Mouse (Mus musculus) neutrophil, adult 5-6 weeks (primary cell): ENCODE results near the gene Fhl2. TPM values are rescaled to one million over a fixed set of nuclear protein-coding genes. Genes with fewer than 3 reads are reported as not detected.

Experiments used
- ATAC-seq: fragments of 151-379, 151-347 bp; 2 replicates; pipeline ENCODE4 v1.8.0; 2017; ENCODE audit warnings: mild to moderate bottlenecking, moderate TSS enrichment; ENCODE audit not compliant: insufficient number of reproducible peaks, poor library complexity, low FRiP score, severe bottlenecking; ENCODE audit errors: extremely low read depth
- total RNA-seq: library from RNA; stranded (forward); fragments of 200-1000 nt; gene quantifications from 2 replicates; pipeline ENCODE4 v1.2.3, GENCODE M21; 2017

The Fhl2 gene
- total RNA-seq, 1 experiment from 2014 or later = 0.47 TPM

GRCm38 (mm10) chr1:43130219-43130981 is 66.4 kb downstream of the Fhl2 start:
- no peak for ATAC-seq

DNA sequence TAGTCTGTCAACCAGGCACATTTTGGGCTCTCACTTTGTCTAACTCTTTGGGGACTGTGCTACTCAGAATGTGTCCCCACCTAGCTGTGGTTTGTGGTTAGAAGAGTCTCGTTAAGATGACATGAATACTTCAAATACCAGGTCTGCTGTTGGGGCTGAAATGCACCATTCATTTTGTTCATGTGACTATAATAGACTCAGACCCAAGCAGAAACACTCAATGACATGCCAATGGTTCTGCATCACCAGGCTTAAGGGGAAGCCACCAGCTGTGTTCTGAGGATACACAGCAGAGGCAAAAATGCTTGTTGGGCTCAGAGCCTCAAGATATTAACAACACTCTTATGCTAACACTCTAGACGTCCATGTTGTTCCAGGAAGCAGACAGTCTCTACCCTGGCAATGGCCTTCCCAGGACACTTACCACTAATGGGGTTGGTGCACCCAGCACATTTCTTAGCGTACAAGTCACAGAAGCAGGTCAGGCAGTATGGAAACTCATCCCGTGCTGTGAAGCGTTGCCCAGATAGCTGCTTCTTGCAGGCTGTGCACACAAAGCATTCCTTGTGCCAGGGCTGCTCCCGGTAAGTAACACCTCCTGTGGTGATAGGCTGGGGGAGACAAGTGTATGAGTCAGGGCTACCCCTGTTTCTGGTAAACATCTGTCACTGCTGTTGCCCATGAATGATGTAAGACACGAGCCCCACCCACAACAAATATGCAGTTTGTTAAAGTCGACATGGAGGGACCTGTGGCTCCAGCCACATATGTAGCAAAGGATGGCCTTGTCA is 68.8 kb downstream of the Fhl2 start:
- ATAC-seq = no peak

DNA sequence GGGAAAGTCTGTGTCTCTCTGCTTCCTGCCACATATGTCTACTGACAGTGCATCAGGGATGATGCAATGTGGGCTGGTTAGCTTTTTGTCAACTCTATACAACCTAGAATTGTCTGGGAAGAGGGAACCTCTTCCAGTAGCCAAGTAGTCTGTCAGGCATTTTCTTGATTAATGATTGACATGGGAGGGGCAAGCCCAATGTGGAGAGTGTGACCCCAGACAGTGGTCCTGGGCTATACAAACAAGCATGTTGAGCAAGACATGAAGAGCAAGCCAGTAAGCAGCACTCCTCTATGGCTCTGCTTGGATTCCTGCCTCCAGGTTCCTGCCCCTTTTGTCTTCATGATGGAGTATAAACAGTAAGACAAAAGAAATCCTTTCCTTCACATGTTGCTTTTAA is 69.6 kb downstream of the Fhl2 start:
- ATAC-seq = no peak

- no peak for ATAC-seq
Measured at GRCm38 (mm10) chr1:43124726-43125125, 72.1 kb downstream of the Fhl2 start.

- ATAC-seq = no peak
Measured at GRCm38 (mm10) chr1:43122616-43123015, 74.2 kb downstream of the Fhl2 start.

DNA sequence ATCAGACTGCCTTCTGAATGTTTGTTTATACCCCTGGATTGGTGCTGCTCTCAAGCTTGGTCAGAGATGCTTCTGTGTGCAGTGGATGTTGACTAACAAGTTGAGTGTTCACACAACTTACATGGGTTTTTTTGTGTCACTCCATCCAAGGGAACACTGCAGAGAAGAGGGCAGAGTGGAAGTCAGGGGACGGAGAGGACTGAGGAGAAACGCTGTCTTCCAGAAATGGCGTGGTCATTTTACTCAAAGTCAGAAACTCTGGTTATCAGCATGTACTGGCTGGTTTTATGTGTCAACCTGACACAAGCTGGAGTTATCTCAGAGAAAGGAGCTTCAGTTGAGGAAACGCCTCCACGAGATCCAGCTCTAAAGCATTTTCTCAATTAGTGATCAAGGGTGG is 75.8 kb downstream of the Fhl2 start:
- no peak for ATAC-seq

- no peak for ATAC-seq
Measured at GRCm38 (mm10) chr1:43117435-43117834, 79.3 kb downstream of the Fhl2 start.

GRCm38 (mm10) chr1:43112882-43113281 is 83.9 kb downstream of the Fhl2 start:
- ATAC-seq = 0 out of 2 replicates have a peak, but pooled peaks have one; percentile 19

DNA sequence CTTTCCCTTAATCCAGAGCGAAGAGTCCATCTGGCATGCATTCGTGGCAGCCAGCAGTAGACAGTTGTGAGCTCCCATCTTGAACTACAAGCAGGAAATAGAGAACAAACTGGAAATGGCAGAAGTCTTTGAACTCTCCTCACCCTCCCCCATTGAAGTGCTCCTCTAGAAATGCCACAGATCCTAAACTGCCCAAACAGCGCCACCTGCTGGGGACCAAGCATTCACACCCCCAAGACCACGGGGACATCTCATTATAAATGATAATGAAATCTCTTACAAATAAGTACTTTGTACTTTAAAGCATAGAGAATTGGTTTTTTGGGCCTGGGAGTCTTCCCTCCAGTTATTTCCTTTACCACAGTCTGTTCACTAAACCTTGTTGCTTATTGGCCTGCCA is 86.2 kb downstream of the Fhl2 start:
- ATAC-seq = peak; percentile 80

- ATAC-seq = no peak
Measured at GRCm38 (mm10) chr1:43108729-43109128, 88.1 kb downstream of the Fhl2 start.

DNA sequence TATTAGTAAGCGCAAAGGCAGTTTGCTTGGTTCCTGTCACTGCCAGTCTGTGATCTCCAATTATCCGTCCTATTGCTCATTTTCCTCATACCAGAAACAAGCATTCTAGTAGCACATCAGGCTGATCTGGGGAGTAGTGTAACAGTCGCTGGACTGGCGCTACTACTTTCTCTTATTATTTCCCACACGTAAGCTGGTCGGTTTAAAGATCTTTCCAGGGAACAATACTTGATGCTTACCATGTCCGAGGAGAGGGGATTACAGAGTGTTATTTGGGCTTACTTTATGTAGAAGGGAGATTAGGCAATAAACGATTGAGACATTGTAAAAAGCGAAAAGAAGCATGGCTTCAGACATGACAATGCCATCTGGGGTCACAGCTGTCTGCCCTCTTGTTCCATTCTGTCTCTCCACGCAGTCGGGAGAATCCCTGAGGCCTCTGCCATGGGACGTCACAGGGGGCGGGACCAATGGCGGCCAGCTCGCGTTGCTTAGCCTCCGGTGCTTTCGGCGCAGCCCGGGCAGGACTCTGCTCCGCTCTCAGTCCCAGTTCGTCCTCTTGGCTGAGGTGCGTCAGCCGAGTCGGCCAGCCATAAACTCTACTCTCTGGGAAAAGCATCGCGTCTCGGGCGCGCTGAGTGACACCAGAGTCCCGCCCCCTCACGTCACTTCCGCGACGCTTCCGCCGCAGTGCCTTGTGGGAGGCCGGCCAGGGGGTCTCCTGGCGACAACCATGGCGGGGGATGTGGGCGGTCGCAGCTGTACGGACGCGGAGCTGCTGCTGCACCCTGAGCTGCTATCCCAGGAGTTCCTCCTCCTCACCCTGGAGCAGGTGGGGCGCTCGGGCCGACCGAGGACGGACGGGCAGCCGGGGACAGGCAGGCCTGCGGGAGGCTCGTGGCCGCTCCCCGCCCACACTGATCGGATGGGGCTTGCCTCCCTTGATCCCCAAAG is 98.5 kb downstream of the Fhl2 start, which contains the start of the genes Tgfbrap1 and AI597479:
Gene Tgfbrap1 (minus strand): TSS at position 607 of the 954 bp plus-strand sequence.
Gene AI597479 (plus strand): TSS at position 680 of the 954 bp plus-strand sequence.
- ATAC-seq = peak; percentile 95

DNA sequence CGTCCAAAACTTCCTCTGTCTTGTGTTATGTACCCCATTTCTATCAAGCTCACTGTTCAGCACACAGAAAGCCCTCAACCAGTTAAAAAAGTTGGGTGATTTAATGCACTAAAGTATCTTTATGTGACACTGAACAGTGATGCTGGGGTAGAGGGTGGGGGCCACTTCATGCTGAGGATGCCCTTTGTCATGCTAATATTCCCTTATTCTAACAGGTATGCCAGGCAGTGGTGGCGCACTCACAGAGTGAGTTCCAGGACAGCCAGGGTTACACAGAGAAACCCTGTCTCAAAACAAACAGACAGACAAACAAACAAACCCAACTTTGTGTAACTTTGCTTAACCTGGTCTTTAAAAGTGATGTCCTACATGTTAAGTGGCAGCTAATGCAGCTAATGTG is 102.6 kb downstream of the Fhl2 start:
- no peak for ATAC-seq

DNA sequence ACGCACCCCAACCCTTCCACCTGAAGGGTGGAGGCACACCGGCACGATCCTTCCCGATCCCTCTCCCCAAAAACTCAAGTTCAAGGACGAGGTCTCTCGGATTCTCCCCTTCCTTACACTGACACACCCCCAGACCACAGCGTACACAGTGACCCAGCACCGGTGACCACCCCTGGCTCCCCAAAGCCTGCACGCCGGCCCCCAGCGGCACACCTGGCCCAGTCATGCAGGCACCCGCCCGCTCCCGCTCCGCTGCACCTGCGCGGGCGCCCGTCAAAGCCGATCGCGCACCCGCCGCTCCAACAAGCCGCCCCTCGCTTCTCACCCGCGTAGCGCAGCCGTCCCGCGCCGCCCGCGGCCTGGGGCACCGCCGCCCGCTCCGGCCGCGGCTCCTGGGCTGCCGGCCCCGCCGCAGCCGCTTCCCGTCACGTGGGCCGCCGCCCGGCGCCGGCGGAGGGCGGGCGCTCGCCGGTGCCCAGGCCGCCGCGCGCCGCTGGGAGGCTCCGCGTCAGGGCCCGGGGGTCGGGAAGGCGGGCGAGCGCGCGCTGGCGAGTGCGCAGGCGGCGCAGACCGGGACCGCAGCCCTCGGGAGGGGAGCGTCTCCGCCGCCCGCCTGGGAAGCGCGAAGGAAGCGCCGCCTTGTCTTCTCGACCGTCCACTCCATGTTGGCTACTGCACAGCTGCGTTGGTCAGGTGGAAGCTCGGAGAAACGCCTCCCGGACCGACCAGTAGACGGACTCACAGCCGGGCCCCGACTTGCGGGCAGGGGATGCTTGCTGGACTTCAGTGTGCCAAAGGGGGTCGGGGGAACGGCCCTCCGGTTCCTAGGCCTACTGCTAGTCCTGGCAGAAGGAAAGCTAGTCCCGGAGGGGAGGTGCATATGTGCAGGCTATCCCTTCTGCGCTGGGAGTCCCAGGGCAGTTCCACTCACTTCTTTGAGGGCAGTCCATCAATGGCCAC is 104.4 kb downstream of the Fhl2 start:
- peak; percentile 31 for ATAC-seq

GRCm38 (mm10) chr1:43091306-43092055 is 105.3 kb downstream of the Fhl2 start:
- ATAC-seq = peak; percentile 18; the same call in 1 of the 2 replicates

DNA sequence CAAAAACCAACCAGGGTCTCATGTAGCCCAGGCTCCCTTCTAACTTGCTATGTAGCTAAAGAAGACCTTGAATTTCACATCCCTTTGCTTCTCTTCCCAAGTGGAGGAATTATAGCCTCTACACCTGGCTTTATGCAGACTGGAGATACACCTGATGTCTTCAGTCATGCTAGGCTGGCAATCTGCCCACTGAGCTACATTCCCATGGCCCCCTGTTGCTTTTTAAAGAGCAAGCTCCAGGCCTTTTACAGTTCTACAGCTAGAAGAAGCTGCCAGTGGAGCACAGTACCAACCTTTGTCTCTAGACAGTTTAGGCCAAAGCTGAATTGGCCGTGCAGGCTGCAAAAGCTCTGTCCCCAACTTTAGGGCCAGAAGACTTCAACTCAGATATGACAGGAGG is 106.4 kb downstream of the Fhl2 start:
- ATAC-seq = no peak

DNA sequence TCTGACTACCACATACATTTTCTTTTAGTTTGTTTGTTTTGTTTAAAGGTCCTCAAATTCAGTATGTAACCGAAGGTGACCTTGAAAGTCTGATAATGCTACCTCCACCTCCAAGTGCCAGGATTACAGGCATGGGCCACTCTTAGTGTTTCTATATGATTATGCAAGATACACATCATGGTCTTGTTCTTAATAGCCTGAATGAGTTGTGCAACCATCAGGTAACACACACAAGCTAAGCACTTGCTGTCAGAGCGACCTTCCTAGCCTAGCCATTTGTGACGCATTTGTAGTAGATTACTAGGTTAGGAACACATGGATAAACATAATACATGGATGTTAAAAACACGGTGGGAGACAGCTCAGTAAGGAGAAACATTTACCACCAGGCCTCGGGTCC is 113.8 kb downstream of the Fhl2 start:
- ATAC-seq = no peak

GRCm38 (mm10) chr1:43078124-43078523 is 118.7 kb downstream of the Fhl2 start:
- no peak for ATAC-seq
